Mouse (Mus musculus): ENCODE results near the gene Mfrp.

DNA sequence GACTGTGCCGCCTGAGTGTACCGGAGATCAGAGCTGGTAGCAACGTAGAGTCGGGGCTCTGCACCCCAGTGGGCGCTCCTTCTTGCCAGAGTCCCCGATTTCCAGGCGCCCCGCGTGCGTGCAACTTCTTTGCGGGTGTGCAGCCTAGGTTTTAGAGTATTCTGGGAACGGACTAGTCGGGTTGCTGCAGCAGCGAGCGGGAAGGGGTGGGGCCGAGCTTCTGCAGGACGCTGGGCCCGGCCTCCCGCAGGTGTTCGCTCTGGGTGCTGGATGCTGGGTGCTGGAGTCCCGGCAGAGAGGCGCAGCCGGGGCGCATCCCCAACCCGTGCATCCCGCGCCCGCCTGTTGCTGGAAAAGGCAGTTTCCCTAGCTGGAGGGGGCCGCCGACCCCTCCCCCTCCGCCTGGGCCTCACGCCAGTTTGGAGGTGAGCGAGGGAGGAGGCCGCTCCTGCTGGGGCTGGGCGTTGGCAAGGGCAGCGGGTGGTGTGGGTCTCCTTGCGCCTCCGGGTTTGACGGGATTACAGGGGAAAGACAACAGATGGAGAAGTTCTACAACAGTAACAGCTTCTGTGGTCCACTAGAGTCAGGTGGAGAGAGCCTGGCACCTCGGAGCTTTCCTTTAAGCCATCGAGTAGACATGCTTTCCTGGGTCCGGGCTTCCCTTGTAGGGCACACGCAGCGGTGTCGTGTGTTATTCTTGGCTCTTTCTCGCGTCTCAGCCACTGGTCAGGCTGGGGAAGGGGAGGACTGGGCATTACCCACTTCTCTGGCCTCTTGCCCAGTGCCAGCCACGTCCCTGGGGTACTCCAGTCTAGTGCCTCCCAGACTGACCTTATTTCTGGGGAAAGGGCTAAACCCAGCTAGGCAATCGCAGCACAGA, 33.6 kb downstream of the Mfrp start:
- no peak for TF ChIP-seq ZC3H11A (IDR thresholded peaks at IDR 0.05; ENCODE audit: low read depth, low read length)
- TF ChIP-seq HCFC1 (IDR thresholded peaks at IDR 0.05; ENCODE audit: low read depth, low read length), result no peak
